Mouse (Mus musculus) gastrocnemius, postnatal 14 days (tissue): ENCODE data around the gene Lin9. TPM values are rescaled to one million over a fixed set of nuclear protein-coding genes. Genes with fewer than 3 reads are reported as not detected.

Experiments used
- DNase-seq: peaks from one replicate; pipeline ENCODE4 v3.0.0; 2021; ENCODE audit warnings: mixed read lengths
- intact Hi-C: fragments of 180-260 bp; cut with DNase I; formaldehyde crosslinking; loops from one replicate; pipeline ENCODE4 v1.15.1; 2025; ENCODE audit warnings: low total_unique reads
- total RNA-seq, 2 experiments: library from RNA; stranded (reverse); gene quantifications; 2 replicates each; pipeline ENCODE4 v1.2.3; 2021

Gene Lin9
- total RNA-seq, 2 experiments from 2014 or later, result 3.2 to 3.6 TPM

DNA sequence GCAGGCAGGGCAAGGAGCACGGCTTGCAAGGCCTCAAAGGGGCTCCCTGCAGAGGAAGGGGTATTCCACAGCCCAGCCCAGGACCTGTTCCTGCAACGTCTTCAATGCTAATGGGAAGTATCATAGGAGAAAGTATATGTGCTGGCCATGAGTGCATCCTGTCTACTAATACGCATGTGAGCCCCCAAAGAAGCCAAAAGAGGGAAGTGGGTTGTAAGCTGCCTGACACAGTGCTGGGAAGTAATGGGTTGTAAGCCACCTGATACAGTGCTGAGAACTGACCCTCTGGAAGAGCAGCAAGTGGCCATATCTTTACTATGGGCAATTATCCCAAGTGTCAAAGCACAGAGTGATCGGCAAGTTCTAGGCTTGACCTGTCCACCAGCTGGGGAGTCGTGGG lies 57.1 kb downstream of the Lin9 start:
- DNase-seq, result no peak
- intact Hi-C loops, result no loop called here

GRCm38 (mm10) chr1:180703400-180703799 lies 62.5 kb downstream of the Lin9 start:
- DNase-seq, result no peak
- intact Hi-C loops, result no loop called here

- intact Hi-C loops, result no loop called here
- DNase-seq, result no peak
These were observed 66.4 kb downstream of the Lin9 start for GRCm38 (mm10) chr1:180707368-180707767.

- DNase-seq, result no peak
- intact Hi-C loops, result no loop called here
These were observed 66.9 kb downstream of the Lin9 start for GRCm38 (mm10) chr1:180707813-180708212.

DNA sequence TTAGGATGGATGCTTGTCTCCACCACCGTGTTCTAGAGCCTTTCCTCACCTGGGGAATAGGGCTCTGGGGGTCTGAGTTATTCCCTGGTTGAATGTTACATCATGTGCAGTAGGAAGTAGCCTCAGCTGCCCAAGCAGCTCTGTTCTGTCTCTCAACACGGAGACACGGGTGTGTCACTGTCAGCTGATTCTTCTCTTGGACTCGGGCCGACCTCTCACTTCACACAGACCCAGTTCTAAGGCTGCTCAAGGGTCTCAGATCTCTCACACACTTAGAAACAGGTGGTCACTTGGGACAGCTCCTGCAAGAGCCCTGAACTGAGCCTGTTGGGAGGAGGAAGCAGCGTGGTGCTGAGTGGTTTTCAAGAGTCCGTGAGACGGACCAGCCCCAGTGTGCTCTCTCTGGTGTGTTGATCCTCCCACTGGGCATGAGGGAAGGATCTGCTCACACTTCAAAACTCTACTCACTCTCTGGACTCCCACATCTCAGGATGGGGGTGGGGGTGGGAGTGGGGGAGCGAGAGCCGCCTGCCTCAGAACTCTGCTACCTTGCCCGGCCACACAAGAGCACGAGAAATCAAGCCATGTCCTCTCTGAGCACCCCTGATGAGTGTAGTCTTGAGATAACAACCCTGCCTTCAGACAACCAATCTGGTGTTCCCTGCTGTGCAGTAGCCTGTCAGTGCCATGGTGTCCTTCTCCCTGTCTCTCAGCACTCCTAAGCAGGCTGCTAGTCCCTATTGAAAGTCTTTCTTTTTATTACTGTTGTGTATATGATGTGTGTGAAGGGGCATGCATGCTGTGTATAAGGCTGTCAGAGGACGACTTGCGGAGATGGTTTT lies 68.2 kb downstream of the Lin9 start:
- intact Hi-C loops, result no loop called here
- no peak for DNase-seq

DNA sequence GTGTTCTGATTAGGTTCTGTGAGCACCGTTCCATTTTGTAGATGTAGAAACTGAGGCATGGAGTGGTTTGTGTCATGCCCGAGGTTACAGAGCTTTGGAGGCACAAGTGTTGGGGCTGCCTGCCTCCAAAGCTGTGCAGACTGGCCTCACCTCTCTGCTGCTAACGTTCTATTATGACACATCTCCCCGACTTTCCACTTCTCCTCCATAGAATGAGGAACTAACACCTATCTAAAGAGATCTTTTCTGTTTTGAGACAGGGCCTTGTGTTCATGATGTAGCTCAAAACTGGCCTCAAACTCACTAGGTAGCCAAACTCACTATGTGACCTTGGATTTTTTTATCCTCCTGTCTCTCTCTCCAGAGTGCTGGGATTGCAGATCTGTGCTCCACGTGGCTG lies 77.8 kb downstream of the Lin9 start:
- intact Hi-C loops, result no loop called here
- DNase-seq, result no peak

DNA sequence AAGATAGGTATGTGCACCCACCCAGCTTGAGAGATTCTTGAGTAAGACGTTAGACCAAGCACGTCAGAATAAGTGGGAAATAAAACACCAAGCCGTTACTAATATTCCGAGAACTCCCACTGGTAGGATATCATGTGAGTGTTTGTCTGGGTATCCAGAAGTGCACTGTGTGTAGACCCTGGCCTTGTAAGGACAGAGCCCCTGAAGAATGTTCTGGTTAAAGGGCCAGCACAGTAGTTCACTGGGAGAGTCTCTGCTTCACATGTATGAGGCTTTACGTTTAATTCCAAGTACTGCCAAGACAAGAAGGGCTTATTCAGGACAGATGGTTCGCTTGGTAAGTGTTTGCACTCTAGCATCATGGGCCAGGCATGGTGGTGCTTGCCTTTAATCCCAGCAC lies 78.5 kb downstream of the Lin9 start:
- intact Hi-C loops, result no loop called here
- DNase-seq, result no peak

DNA sequence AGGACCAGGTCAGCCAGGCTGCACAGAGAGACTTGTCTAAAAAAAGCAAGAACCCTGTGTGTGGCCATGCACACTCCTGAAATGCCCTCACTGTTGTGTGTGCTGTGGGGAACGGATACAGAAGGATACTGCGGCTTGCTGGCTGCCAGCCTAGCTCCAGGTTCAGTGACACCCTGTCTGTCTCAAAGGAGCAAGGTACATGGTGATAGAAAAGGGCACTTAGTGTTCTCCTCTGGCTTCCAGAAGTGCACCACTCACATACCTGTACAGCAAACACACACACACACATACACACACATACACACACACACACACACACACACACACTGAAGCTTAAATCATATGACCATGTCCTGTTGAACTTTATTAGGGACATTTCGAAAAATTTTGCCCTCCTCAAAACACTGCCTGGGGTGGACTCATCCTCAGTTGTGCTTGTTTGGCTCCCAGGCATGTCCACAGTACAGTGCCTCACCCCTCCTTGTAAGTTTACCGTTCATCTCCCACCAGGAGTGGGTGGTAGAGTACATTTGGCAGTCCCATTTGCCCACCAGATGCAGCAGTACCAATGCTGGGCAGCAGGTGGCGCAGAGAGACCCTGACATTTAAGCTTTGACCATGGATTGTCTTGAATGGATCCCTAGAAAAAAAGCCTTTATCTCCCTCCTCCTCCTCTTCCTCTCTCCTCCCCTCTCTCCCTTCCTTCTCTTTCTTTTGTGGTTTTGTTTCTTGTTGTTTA lies 79.2 kb downstream of the Lin9 start:
- intact Hi-C loops, result no loop called here
- peak; percentile 78 for DNase-seq

DNA sequence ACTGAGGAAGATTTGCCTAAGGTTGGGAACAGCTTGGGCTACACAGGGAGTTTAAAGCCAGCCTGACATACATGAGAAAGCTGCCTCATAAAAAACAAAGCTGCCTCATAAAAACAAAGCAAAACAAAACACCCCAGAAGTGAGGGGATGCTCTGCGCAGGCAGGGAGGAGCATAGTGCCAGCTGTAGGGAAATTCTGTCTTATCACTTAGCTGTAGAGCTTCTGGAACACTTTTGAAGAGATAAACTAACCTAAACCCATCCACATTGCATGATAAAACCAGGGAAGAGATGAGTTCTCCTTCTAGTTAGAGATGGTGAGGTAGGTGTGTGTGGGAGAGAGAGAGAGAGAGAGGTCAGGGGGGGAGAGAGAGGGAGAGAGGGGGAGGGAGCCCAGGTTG lies 81.7 kb downstream of the Lin9 start:
- intact Hi-C loops, result no loop called here
- DNase-seq, result no peak

GRCm38 (mm10) chr1:180723701-180724238 lies 82.8 kb downstream of the Lin9 start:
- intact Hi-C loops, result loop anchor here (2.0 kb wide), 1 partner anchor 39 kb away; no protein-coding TSS in a partner anchor
- DNase-seq, result no peak

DNA sequence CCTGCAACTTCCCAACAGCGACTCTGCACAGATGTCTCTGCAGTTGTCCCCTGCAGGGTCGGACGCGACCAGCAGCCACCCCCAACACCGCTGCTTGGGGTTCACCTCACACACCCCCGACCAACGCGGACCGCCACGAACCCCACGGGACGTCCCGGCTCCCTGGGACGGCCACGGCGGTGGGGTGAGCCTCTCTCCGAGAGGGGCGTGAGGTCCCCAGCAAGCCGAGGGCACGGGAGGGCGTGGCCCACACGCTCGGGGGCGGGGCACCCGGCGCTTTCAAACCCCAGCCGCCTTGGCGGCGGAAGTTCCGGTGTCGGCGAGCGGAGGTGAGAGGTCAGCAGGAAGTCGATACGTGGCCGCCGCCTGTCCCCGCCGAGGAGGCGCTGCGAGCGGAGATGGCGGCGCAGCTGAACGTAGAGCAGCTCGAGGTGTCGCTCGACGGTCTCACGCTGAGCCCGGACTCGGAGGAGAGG lies 84.8 kb downstream of the Lin9 start, which contains the start of gene Acbd3:
Gene Acbd3 (plus strand): TSS at position 340 of the 476 bp plus-strand sequence.
- intact Hi-C loops, result loop anchor here (2.0 kb wide), 1 partner anchor 37 kb away; no protein-coding TSS in a partner anchor
- peak; percentile 93 for DNase-seq

GRCm38 (mm10) chr1:180726183-180726582 lies 85.2 kb downstream of the Lin9 start:
- DNase-seq, result peak; percentile 57
- intact Hi-C loops, result no loop called here

DNA sequence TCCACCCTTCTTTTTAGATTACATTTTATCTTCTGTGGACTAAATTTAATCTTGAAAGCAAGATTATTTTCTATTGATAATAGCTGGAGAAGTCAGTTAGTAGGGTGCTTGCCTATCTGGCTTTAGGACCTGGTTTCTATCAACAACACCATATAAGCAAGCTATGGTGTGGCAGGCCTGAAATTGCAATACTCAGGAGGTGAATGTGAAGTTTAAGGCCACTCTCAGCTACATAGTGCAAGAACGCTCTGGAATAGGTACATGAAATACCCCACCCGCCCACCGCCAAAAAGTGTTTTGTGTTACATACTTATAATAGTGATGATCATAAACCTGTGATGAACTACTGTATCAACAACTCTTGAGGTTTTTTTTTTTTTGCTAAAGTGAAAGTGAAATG lies 88.3 kb downstream of the Lin9 start:
- DNase-seq, result no peak
- intact Hi-C loops, result no loop called here

Other genes with a start within 250 kb of the Lin9 start
- gene Stum, start 157.6 kb upstream of the Lin9 start, total RNA-seq, result 1 to 10 TPM; 1.2 TPM
- 10 to 100 TPM; 51.9 to 53.6 TPM for gene Parp1, start 72.2 kb upstream of the Lin9 start, total RNA-seq
- gene Mixl1, start 55.9 kb downstream of the Lin9 start, total RNA-seq, result not detected
- 10 to 100 TPM; 15.4 to 16.9 TPM for gene Acbd3, start 84.9 kb downstream of the Lin9 start, total RNA-seq
- 100 to 1,000 TPM; 448 to 473 TPM for gene H3f3a, start 172.8 kb downstream of the Lin9 start, total RNA-seq
- gene Sde2, start 210.0 kb downstream of the Lin9 start, total RNA-seq, result 1 to 10 TPM; 8.4 to 8.5 TPM